Mouse (Mus musculus): ENCODE results near the gene H2-Ke6. TPM values are rescaled to one million over a fixed set of nuclear protein-coding genes. Genes with fewer than 3 reads are reported as not detected.

The H2-Ke6 gene
- polyA plus RNA-seq, 1 experiment from 2014 or later: 37.6 TPM

GRCm38 (mm10) chr17:34037241-34037640, 9.4 kb upstream of the H2-Ke6 start:
- no peak overlapping the region for H3K4me3 ChIP-seq (ENCODE audit: low read depth, low read length)
- no peak overlapping the region for H3K27ac ChIP-seq (replicated peaks)
- peaks cover 2% of the 10 kb centered on the region; the same call in 1 of the 2 replicates for H3K4me1 ChIP-seq (replicated peaks; ENCODE audit: control insufficient read depth, insufficient read depth)
- H3K9me3 ChIP-seq (ENCODE audit: control insufficient read depth, low read length): no peaks in the 10 kb centered on the region
- H3K27me3 ChIP-seq (ENCODE audit: control insufficient read depth, insufficient read depth, low read length): no peaks in the 10 kb centered on the region
- 84% methylated on average over 7 of the region's 7 CpGs for WGBS
- no peak overlapping the region for H3K9ac ChIP-seq (ENCODE audit: low read length)
- H3K36me3 ChIP-seq (ENCODE audit: control insufficient read depth, insufficient read depth, low read length): peaks cover 17% of the 10 kb centered on the region
- no peak for TF ChIP-seq CTCF (IDR thresholded peaks at IDR 0.05; ENCODE audit: low read depth)
- TF ChIP-seq EP300 (optimal IDR thresholded peaks at IDR 0.05): no peak
- no peak overlapping the region for H3K4me2 ChIP-seq (replicated peaks; ENCODE audit: low read depth)
- DNase-seq (ENCODE audit: low spot score) (no peak), ATAC-seq (ENCODE audit: low FRiP score, low TSS enrichment) (no peak)

DNA sequence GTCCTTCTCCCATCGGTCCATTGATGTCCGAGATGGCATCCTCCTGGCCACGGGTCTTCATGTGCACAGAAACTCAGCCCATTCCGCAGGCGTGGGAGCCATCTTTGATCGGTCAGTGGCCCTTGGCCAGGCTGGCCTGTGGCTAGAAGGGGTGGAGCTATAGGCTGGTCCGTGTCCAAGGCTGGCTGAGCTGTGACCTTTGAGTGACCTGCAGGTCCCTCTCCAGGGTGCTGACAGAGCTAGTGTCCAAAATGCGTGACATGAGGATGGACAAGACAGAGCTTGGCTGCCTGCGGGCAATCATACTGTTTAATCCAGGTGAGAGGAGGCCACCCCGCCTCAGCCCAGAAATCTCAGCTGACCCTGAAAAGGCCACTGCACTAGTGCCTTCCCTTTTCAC, 8.8 kb upstream of the H2-Ke6 start:
- 80% methylated on average over 10 of the region's 10 CpGs for WGBS
- ATAC-seq (ENCODE audit: low FRiP score, low TSS enrichment): no peak
- Histone ChIP-seq H3K4me1 (replicated peaks; ENCODE audit: control insufficient read depth, insufficient read depth) (peaks cover 2% of the 10 kb centered on the region; the same call in 1 of the 2 replicates), H3K27me3 (ENCODE audit: control insufficient read depth, insufficient read depth, low read length) (no peaks in the 10 kb centered on the region), H3K27ac (replicated peaks) (no peak overlapping the region), H3K36me3 (ENCODE audit: control insufficient read depth, insufficient read depth, low read length) (peaks cover 17% of the 10 kb centered on the region), H3K4me2 (replicated peaks; ENCODE audit: low read depth) (no peak overlapping the region), H3K9me3 (ENCODE audit: control insufficient read depth, low read length) (no peaks in the 10 kb centered on the region), H3K9ac (ENCODE audit: low read length) (no peak overlapping the region), H3K4me3 (ENCODE audit: low read depth, low read length) (no peak overlapping the region)
- no peak for DNase-seq (ENCODE audit: low spot score)
- no peak for TF ChIP-seq EP300 (optimal IDR thresholded peaks at IDR 0.05)
- TF ChIP-seq CTCF (IDR thresholded peaks at IDR 0.05; ENCODE audit: low read depth): no peak

DNA sequence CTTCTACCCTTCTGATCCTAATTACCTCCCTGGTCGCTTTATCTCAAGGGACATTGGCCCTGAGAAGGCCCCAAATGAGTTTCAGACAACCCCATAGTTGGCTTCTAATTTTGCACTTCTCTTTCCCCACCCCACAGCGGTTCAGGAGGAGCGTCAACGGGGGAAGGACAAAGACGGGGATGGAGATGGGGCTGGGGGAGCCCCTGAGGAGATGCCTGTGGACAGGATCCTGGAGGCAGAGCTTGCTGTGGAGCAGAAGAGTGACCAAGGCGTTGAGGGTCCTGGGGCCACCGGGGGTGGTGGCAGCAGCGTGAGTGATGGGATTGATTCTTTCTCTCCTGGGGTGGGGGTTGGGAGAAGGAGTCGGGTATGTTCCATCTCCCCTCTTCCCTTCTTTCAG, 7.7 kb upstream of the H2-Ke6 start:
- Histone ChIP-seq H3K4me3 (ENCODE audit: low read depth, low read length) (no peak overlapping the region), H3K27me3 (ENCODE audit: control insufficient read depth, insufficient read depth, low read length) (no peaks in the 10 kb centered on the region), H3K9me3 (ENCODE audit: control insufficient read depth, low read length) (no peaks in the 10 kb centered on the region), H3K4me2 (replicated peaks; ENCODE audit: low read depth) (no peak overlapping the region), H3K4me1 (replicated peaks; ENCODE audit: control insufficient read depth, insufficient read depth) (peaks cover 2% of the 10 kb centered on the region; the same call in 1 of the 2 replicates), H3K36me3 (ENCODE audit: control insufficient read depth, insufficient read depth, low read length) (peaks cover 17% of the 10 kb centered on the region), H3K9ac (ENCODE audit: low read length) (no peak overlapping the region), H3K27ac (replicated peaks) (no peak overlapping the region)
- 87% methylated on average over 9 of the region's 9 CpGs for WGBS
- DNase-seq (ENCODE audit: low spot score) (no peak), ATAC-seq (ENCODE audit: low FRiP score, low TSS enrichment) (no peak)
- no peak for TF ChIP-seq EP300 (optimal IDR thresholded peaks at IDR 0.05)
- no peak for TF ChIP-seq CTCF (IDR thresholded peaks at IDR 0.05; ENCODE audit: low read depth)

- peaks cover 26% of the 10 kb centered on the region for H3K36me3 ChIP-seq (ENCODE audit: control insufficient read depth, insufficient read depth, low read length)
- no peak overlapping the region for H3K4me3 ChIP-seq (ENCODE audit: low read depth, low read length)
- H3K27me3 ChIP-seq (ENCODE audit: control insufficient read depth, insufficient read depth, low read length): no peaks in the 10 kb centered on the region
- no peak overlapping the region for H3K4me2 ChIP-seq (replicated peaks; ENCODE audit: low read depth)
- H3K27ac ChIP-seq (replicated peaks): no peak overlapping the region
- TF ChIP-seq EP300 (optimal IDR thresholded peaks at IDR 0.05) (no peak), CTCF (IDR thresholded peaks at IDR 0.05; ENCODE audit: low read depth) (peak; percentile 79)
- peak; percentile 71 for DNase-seq (ENCODE audit: low spot score)
- no peak overlapping the region for H3K9ac ChIP-seq (ENCODE audit: low read length)
- no peaks in the 10 kb centered on the region for H3K9me3 ChIP-seq (ENCODE audit: control insufficient read depth, low read length)
- peaks cover 4% of the 10 kb centered on the region for H3K4me1 ChIP-seq (replicated peaks; ENCODE audit: control insufficient read depth, insufficient read depth)
- no peak for ATAC-seq (ENCODE audit: low FRiP score, low TSS enrichment)
- 80% methylated on average over 10 of the region's 10 CpGs for WGBS
These were observed 6.2 kb upstream of the H2-Ke6 start for GRCm38 (mm10) chr17:34034064-34034463.

- Histone ChIP-seq H3K9me3 (ENCODE audit: control insufficient read depth, low read length) (no peaks in the 10 kb centered on the region), H3K36me3 (ENCODE audit: control insufficient read depth, insufficient read depth, low read length) (peaks cover 32% of the 10 kb centered on the region), H3K4me3 (ENCODE audit: low read depth, low read length) (no peak overlapping the region), H3K27me3 (ENCODE audit: control insufficient read depth, insufficient read depth, low read length) (no peaks in the 10 kb centered on the region), H3K4me1 (replicated peaks; ENCODE audit: control insufficient read depth, insufficient read depth) (peaks cover 3% of the 10 kb centered on the region), H3K4me2 (replicated peaks; ENCODE audit: low read depth) (no peak overlapping the region), H3K9ac (ENCODE audit: low read length) (no peak overlapping the region), H3K27ac (replicated peaks) (no peak overlapping the region; the same call in 1 of the 2 replicates)
- ATAC-seq (ENCODE audit: low FRiP score, low TSS enrichment) (no peak), DNase-seq (ENCODE audit: low spot score) (no peak)
- TF ChIP-seq CTCF (IDR thresholded peaks at IDR 0.05; ENCODE audit: low read depth): no peak
- TF ChIP-seq EP300 (optimal IDR thresholded peaks at IDR 0.05): no peak
- WGBS: 91% methylated on average over 9 of the region's 9 CpGs
These were observed 5.6 kb upstream of the H2-Ke6 start for GRCm38 (mm10) chr17:34033441-34033840.

GRCm38 (mm10) chr17:34032806-34033205, 4.9 kb upstream of the H2-Ke6 start:
- Histone ChIP-seq H3K9ac (ENCODE audit: low read length) (peak overlapping the region; percentile 96), H3K4me1 (replicated peaks; ENCODE audit: control insufficient read depth, insufficient read depth) (peaks cover 3% of the 10 kb centered on the region), H3K27ac (replicated peaks) (peak overlapping the region; percentile 98), H3K27me3 (ENCODE audit: control insufficient read depth, insufficient read depth, low read length) (no peaks in the 10 kb centered on the region), H3K4me3 (ENCODE audit: low read depth, low read length) (peak overlapping the region; percentile 86), H3K36me3 (ENCODE audit: control insufficient read depth, insufficient read depth, low read length) (peaks cover 31% of the 10 kb centered on the region), H3K4me2 (replicated peaks; ENCODE audit: low read depth) (peak overlapping the region; percentile 93), H3K9me3 (ENCODE audit: control insufficient read depth, low read length) (no peaks in the 10 kb centered on the region)
- no peak for ATAC-seq (ENCODE audit: low FRiP score, low TSS enrichment)
- TF ChIP-seq CTCF (IDR thresholded peaks at IDR 0.05; ENCODE audit: low read depth): no peak
- TF ChIP-seq EP300 (optimal IDR thresholded peaks at IDR 0.05): no peak
- 43% methylated on average over 9 of the region's 9 CpGs for WGBS
- no peak for DNase-seq (ENCODE audit: low spot score)
